Mouse (Mus musculus): Measurements from ENCODE around the gene Mtcp1.

Gene Mtcp1

DNA sequence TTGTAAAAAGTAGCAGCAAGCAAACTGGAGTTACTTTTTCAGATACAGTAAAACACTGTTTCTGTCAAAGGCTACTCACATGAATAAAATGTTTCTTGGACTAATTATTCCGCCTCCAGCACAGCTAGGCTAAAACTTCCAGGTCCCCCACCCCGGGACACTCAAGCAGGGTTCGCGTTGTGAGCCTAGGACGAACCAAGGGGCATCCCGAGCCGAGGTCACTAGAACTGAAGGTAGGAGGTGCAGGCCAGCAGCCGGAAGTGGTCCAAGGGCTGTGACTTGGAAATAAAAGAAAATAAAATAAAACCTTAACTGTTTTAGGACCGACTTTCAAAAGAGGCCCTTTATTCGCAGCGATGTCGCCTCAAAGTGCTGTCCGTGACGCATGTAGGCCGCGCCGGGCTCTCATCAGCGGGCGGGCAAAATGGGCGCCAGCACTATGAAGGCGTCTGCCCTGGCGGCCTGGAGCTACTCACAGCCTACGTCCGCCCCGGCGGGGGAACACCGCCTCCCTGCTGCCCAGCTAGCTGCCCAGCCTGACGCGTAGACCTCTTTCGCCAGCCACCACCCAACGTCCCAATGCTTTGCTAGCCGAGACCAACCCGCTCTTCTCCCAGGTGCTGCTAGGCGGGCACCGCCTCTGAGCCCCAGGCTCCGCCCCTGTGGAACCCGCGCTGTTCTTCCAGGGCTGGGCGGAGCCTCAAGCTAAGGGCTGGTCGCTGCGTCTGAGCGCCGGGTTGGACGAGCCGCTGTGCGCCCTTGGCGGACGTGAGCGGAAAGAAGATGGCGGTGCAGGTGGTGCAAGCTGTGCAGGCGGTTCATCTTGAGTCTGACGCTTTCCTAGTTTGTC is at the start of gene Mtcp1, which contains the start of the genes Cmc4 and Brcc3:
TSS of gene Mtcp1 (minus strand) at position 653 of the 850 bp plus-strand sequence.
TSS of gene Cmc4 (minus strand) at position 649 of the 850 bp plus-strand sequence.
TSS of gene Brcc3 (plus strand) at position 693 of the 850 bp plus-strand sequence.
- peak; percentile 94 for DNase-seq

DNA sequence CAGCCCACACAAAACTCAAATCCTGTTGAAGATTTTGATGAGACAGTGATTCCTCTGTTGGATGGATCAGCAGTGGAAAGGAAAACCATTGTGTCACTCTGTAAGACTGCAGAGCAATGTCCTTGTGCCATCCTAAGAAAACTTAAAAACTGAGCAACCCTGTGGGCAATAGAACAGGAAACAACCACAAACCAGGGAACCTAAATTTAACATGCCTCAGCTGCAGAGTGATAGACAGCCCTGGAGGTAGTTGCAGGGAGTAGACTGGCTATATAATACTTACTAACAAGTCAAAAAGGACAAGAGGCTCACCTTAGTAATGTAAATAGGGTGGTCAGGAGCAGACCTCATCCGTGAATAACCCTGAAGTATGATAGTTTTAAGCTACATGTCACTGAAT is 38.2 kb upstream of the Mtcp1 start:
- DNase-seq = no peak

- DNase-seq = no peak
These were observed 6.7 kb downstream of the Mtcp1 start for GRCm38 (mm10) chrX:75409711-75410110.

DNA sequence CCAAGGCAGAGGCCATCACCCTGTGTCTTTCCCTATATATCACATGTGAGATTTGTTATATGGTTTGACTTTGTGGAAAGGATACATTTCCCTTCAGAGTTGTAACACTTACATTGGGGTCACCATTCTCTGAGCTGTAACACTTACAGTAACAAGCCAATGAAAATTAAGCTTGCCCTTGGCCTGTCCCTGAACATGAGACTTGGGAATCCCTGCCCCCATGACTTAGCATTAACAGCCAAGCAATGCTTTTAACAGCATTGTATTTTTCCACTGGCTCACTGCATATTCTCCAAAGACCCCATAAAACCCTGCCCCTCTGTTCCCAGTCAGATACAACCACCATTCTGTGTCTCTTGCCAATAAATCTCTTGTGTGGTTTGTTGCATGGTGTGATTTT is 13.0 kb downstream of the Mtcp1 start:
- no peak for DNase-seq

GRCm38 (mm10) chrX:75402668-75403067 is 13.7 kb downstream of the Mtcp1 start:
- peak; percentile 7 for DNase-seq

GRCm38 (mm10) chrX:75399471-75399870 is 16.9 kb downstream of the Mtcp1 start:
- no peak for DNase-seq

- peak; percentile 86 for DNase-seq
These were observed 34.1 kb downstream of the Mtcp1 start, which contains the start of the genes Fundc2 and F8 for GRCm38 (mm10) chrX:75382195-75382771. Gene Fundc2 (plus strand): TSS chrX:75382399. Gene F8 (minus strand): TSS chrX:75382615.

DNA sequence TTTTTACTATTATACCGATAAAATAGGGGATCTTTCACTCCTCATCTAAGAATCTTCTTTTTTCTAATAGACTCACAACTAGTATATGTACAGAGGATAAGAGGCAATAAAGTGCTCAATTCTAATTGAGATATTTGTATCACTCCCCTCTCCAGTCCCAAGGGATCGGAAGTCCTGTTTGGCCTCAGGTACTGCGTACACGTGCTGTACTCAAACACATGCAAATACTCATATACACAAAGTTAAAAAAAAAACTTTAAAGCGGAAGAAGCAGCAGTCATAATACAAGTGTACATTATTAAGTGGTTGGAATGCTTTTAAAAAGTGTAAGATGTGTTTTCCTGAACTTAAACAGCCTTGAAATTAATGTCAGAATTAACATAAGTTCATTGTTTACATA is 34.7 kb downstream of the Mtcp1 start:
- DNase-seq = no peak

DNA sequence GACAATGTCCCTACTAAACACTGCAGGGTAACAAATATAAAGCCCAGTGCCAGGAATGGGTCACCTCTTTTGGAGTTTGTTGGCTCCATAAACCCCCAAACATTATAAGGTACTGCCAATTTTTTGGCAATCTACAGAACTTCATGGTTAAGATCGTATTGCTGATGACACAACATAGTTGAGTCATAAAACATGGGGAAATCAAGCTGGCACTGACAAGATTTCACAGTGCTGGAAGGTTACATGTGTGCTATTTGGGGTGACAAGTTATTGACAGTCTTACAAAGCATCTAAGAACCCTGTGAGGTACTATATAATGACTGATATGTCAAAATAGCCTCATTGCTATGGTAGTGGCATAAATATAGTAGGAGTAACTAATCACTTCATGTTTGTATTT is 35.2 kb downstream of the Mtcp1 start:
- DNase-seq = no peak

- no peak for DNase-seq
These were observed 39.6 kb downstream of the Mtcp1 start for GRCm38 (mm10) chrX:75376815-75377214.

GRCm38 (mm10) chrX:75372666-75373425 is 43.5 kb downstream of the Mtcp1 start:
- no peak for DNase-seq

GRCm38 (mm10) chrX:75370197-75370596 is 46.2 kb downstream of the Mtcp1 start:
- no peak for DNase-seq

All from liver (tissue).